Mouse (Mus musculus) small intestine, adult 2 months (tissue): ENCODE measurements around the gene Ercc1.
A peak's percentile ranks its signal among the peaks of the same experiment; 100 is the strongest.

Experiments
- CTCF ChIP-seq: fragments of 200-500 bp; IDR thresholded peaks from 2 replicates; pipeline ENCODE4 v1.5.1; 2012; ENCODE audit warnings: low read depth, mild to moderate bottlenecking, control low read depth, inconsistent platforms, low read length, moderate library complexity, mixed read lengths; ENCODE audit not compliant: insufficient replicate concordance, insufficient read length; ENCODE audit errors: extremely low read depth
- POLR2A ChIP-seq: fragments of 200-500 bp; IDR thresholded peaks from 2 replicates; pipeline ENCODE4 v1.6.1; 2012; ENCODE audit warnings: low read depth, mild to moderate bottlenecking, control low read depth, inconsistent platforms, low read length, moderate library complexity

GRCm38 (mm10) chr7:19400946-19401345 lies 56.4 kb downstream of the Ercc1 start:
- TF ChIP-seq POLR2A: no peak
- peak; percentile 39; the same call in 1 of the 2 replicates for TF ChIP-seq CTCF
